Mouse (Mus musculus): ENCODE measurements around the gene Tigd3.
A peak's percentile ranks its signal among the peaks of the same experiment; 100 is the strongest.

DNA sequence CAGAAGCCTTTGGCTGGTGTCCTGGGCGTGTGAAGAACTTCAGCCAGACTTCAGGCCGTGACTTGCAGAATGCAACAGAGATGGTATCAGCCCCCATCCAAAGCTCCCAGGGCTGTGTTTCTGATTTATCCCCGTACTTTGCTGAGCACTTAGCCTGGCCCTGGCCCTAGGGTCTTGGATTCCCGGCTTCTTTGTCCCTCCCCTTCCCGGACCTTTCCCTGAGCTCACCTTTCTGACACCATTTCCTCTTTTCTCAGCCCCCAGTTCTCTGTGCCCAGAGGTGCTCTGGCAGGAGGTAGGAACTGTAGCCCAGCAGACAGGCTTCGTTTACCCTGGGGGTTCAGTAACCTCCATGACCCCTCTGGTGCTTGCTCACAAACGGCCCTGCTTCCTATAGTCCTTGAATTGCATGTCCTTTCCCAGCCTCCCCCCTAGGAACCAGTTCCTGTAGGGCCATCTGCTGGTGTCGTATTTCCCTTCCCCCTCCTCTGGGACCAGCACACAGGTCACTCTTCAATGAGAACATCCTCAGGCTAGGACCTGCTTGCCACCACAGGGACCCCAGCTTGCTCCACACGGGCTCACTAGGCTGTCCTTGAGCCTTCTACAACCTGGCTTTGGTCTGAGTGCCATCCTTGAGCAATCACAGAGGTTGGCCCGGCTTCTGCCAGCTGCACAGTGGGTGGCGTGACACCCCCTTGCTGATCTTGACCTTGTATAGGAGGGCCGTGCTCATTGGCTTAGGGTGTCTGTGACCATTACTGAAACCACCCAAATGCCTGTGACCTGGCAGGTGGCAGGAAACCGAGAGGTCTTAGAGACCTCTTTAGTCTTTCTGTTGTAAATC is 44.9 kb downstream of the Tigd3 start:
- TF ChIP-seq GATA1 (IDR thresholded peaks at IDR 0.05; ENCODE audit: low read length) (peak; percentile 59; the same call in 1 of the 2 replicates), TAL1 (IDR thresholded peaks at IDR 0.05; ENCODE audit: low read length) (no peak)

Data from erythroblast, embryonic 14.5 days (primary cell).